Mouse (Mus musculus): ENCODE data around the gene Rhbdl1. TPM values are rescaled to one million over a fixed set of nuclear protein-coding genes. Genes with fewer than 3 reads are reported as not detected.
A peak's percentile ranks its signal among the peaks of the same experiment; 100 is the strongest.
"Not testable (repeated sequence)": the region's sequence is repeated elsewhere in the genome, so short reads cannot be mapped to it uniquely, and the experiment has no call there.

The Rhbdl1 gene
- polyA plus RNA-seq, 1 experiment from 2014 or later = 67.6 TPM

GRCm38 (mm10) chr17:25809606-25810340 lies 27.3 kb downstream of the Rhbdl1 start:
- Histone ChIP-seq H3K4me2 (ENCODE audit: low read depth, low read length) (peak overlapping the region; percentile 99), H3K4me3 (ENCODE audit: low read depth, low read length) (peak overlapping the region; percentile 90), H3K36me3 (ENCODE audit: control insufficient read depth, insufficient read depth, low read length) (no peaks in the 10 kb centered on the region), H3K9ac (replicated peaks; ENCODE audit: low read depth, low read length) (peak overlapping the region; percentile 94), H3K4me1 (ENCODE audit: control insufficient read depth, insufficient read depth, low read length) (peaks cover 24% of the 10 kb centered on the region), H3K27me3 (ENCODE audit: control insufficient read depth, insufficient read depth, low read length) (no peaks in the 10 kb centered on the region), H3K9me3 (ENCODE audit: control insufficient read depth, low read length) (no peaks in the 10 kb centered on the region), H3K27ac (ENCODE audit: low read depth, low read length) (peak overlapping the region; percentile 97)
- 5% methylated on average over 23 of the region's 25 CpGs for WGBS
- ATAC-seq (ENCODE audit: low read depth) = peak; percentile 47; the same call in 1 of the 2 replicates

GRCm38 (mm10) chr17:25808789-25809605 lies 28.1 kb downstream of the Rhbdl1 start, which contains the start of gene Fbxl16:
Gene Fbxl16 (plus strand): TSS chr17:25809085.
- H3K4me2 ChIP-seq (ENCODE audit: low read depth, low read length) = peak within 1 kb of the TSS; percentile 99
- peak within 1 kb of the TSS; percentile 97 for H3K27ac ChIP-seq (ENCODE audit: low read depth, low read length)
- H3K4me1 ChIP-seq (ENCODE audit: control insufficient read depth, insufficient read depth, low read length) = peaks cover 24% of the 10 kb centered on the region
- H3K36me3 ChIP-seq (ENCODE audit: control insufficient read depth, insufficient read depth, low read length) = no peaks in the 10 kb centered on the region
- H3K9me3 ChIP-seq (ENCODE audit: control insufficient read depth, low read length) = no peaks in the 10 kb centered on the region
- WGBS = under 1% methylated on average over 67 of the region's 100 CpGs
- H3K4me3 ChIP-seq (ENCODE audit: low read depth, low read length) = peak within 1 kb of the TSS; percentile 90
- peak; percentile 89 for ATAC-seq (ENCODE audit: low read depth)
- no peaks in the 10 kb centered on the region for H3K27me3 ChIP-seq (ENCODE audit: control insufficient read depth, insufficient read depth, low read length)
- H3K9ac ChIP-seq (replicated peaks; ENCODE audit: low read depth, low read length) = peak within 1 kb of the TSS; percentile 94

GRCm38 (mm10) chr17:25808028-25808427 lies 29.1 kb downstream of the Rhbdl1 start:
- peak overlapping the region; percentile 90; the same call in 1 of the 2 replicates for H3K4me3 ChIP-seq (ENCODE audit: low read depth, low read length)
- peak overlapping the region; percentile 97 for H3K27ac ChIP-seq (ENCODE audit: low read depth, low read length)
- WGBS = 38% methylated on average over 5 of the region's 5 CpGs
- H3K27me3 ChIP-seq (ENCODE audit: control insufficient read depth, insufficient read depth, low read length) = no peaks in the 10 kb centered on the region
- peaks cover 26% of the 10 kb centered on the region for H3K4me1 ChIP-seq (ENCODE audit: control insufficient read depth, insufficient read depth, low read length)
- H3K9me3 ChIP-seq (ENCODE audit: control insufficient read depth, low read length) = no peaks in the 10 kb centered on the region
- H3K36me3 ChIP-seq (ENCODE audit: control insufficient read depth, insufficient read depth, low read length) = no peaks in the 10 kb centered on the region
- peak overlapping the region; percentile 99 for H3K4me2 ChIP-seq (ENCODE audit: low read depth, low read length)
- H3K9ac ChIP-seq (replicated peaks; ENCODE audit: low read depth, low read length) = peak overlapping the region; percentile 94
- no peak for ATAC-seq (ENCODE audit: low read depth)

- not testable (repeated sequence) for H3K9ac ChIP-seq (replicated peaks; ENCODE audit: low read depth, low read length); H3K36me3 ChIP-seq (ENCODE audit: control insufficient read depth, insufficient read depth, low read length); H3K27ac ChIP-seq (ENCODE audit: low read depth, low read length); H3K4me3 ChIP-seq (ENCODE audit: low read depth, low read length); H3K4me2 ChIP-seq (ENCODE audit: low read depth, low read length); ATAC-seq (ENCODE audit: low read depth); H3K9me3 ChIP-seq (ENCODE audit: control insufficient read depth, low read length); H3K27me3 ChIP-seq (ENCODE audit: control insufficient read depth, insufficient read depth, low read length)
- 55% methylated on average over 2 of the region's 2 CpGs for WGBS
- H3K4me1 ChIP-seq (ENCODE audit: control insufficient read depth, insufficient read depth, low read length) = peaks cover 25% of the 10 kb centered on the region
Measured at GRCm38 (mm10) chr17:25807452-25807851, 29.6 kb downstream of the Rhbdl1 start.

- WGBS = 76% methylated on average over 4 of the region's 4 CpGs
- H3K4me1 ChIP-seq (ENCODE audit: control insufficient read depth, insufficient read depth, low read length) = peaks cover 28% of the 10 kb centered on the region
Measured at GRCm38 (mm10) chr17:25806507-25806906, 30.6 kb downstream of the Rhbdl1 start.

GRCm38 (mm10) chr17:25802825-25803517 lies 34.1 kb downstream of the Rhbdl1 start:
- peak; percentile 89 for ATAC-seq (ENCODE audit: low read depth)
- Histone ChIP-seq H3K4me1 (ENCODE audit: control insufficient read depth, insufficient read depth, low read length) (peaks cover 13% of the 10 kb centered on the region), H3K9me3 (ENCODE audit: control insufficient read depth, low read length) (no peaks in the 10 kb centered on the region), H3K4me2 (ENCODE audit: low read depth, low read length) (peak overlapping the region; percentile 19; the same call in 1 of the 2 replicates), H3K27me3 (ENCODE audit: control insufficient read depth, insufficient read depth, low read length) (no peaks in the 10 kb centered on the region), H3K9ac (replicated peaks; ENCODE audit: low read depth, low read length) (peak overlapping the region; percentile 1; the same call in 1 of the 2 replicates), H3K4me3 (ENCODE audit: low read depth, low read length) (no peak overlapping the region), H3K36me3 (ENCODE audit: control insufficient read depth, insufficient read depth, low read length) (no peaks in the 10 kb centered on the region), H3K27ac (ENCODE audit: low read depth, low read length) (peak overlapping the region; percentile 73)
- WGBS = 9% methylated on average over 10 of the region's 10 CpGs

More at GRCm38 (mm10) chr17:25806507-25806906, 30.6 kb downstream of the Rhbdl1 start:
- Histone ChIP-seq H3K27ac (ENCODE audit: low read depth, low read length) (no peak overlapping the region), H3K27me3 (ENCODE audit: control insufficient read depth, insufficient read depth, low read length) (no peaks in the 10 kb centered on the region), H3K4me2 (ENCODE audit: low read depth, low read length) (no peak overlapping the region), H3K4me3 (ENCODE audit: low read depth, low read length) (no peak overlapping the region), H3K9ac (replicated peaks; ENCODE audit: low read depth, low read length) (no peak overlapping the region), H3K36me3 (ENCODE audit: control insufficient read depth, insufficient read depth, low read length) (no peaks in the 10 kb centered on the region), H3K9me3 (ENCODE audit: control insufficient read depth, low read length) (no peaks in the 10 kb centered on the region)
- no peak for ATAC-seq (ENCODE audit: low read depth)

GRCm38 (mm10) chr17:25801029-25801428 lies 36.1 kb downstream of the Rhbdl1 start:
- H3K36me3 ChIP-seq (ENCODE audit: control insufficient read depth, insufficient read depth, low read length) = no peaks in the 10 kb centered on the region
- 8% methylated on average over 6 of the region's 6 CpGs for WGBS
- no peaks in the 10 kb centered on the region for H3K27me3 ChIP-seq (ENCODE audit: control insufficient read depth, insufficient read depth, low read length)
- H3K9ac ChIP-seq (replicated peaks; ENCODE audit: low read depth, low read length) = no peak overlapping the region
- no peak overlapping the region for H3K4me3 ChIP-seq (ENCODE audit: low read depth, low read length)
- no peak for ATAC-seq (ENCODE audit: low read depth)
- H3K4me1 ChIP-seq (ENCODE audit: control insufficient read depth, insufficient read depth, low read length) = peaks cover 22% of the 10 kb centered on the region
- H3K9me3 ChIP-seq (ENCODE audit: control insufficient read depth, low read length) = no peaks in the 10 kb centered on the region
- no peak overlapping the region for H3K4me2 ChIP-seq (ENCODE audit: low read depth, low read length)
- no peak overlapping the region for H3K27ac ChIP-seq (ENCODE audit: low read depth, low read length)

GRCm38 (mm10) chr17:25796951-25797369 lies 40.1 kb downstream of the Rhbdl1 start, which contains the start of gene Metrn:
Gene Metrn (minus strand): TSS chr17:25797136.
- WGBS = 0% methylated on average over 33 of the region's 35 CpGs
- H3K4me3 ChIP-seq (ENCODE audit: low read depth, low read length) = peak within 1 kb of the TSS; percentile 49
- no peaks in the 10 kb centered on the region for H3K9me3 ChIP-seq (ENCODE audit: control insufficient read depth, low read length)
- peak; percentile 75; the same call in 1 of the 2 replicates for ATAC-seq (ENCODE audit: low read depth)
- H3K36me3 ChIP-seq (ENCODE audit: control insufficient read depth, insufficient read depth, low read length) = no peaks in the 10 kb centered on the region
- H3K4me2 ChIP-seq (ENCODE audit: low read depth, low read length) = peak within 1 kb of the TSS; percentile 69
- no peaks in the 10 kb centered on the region for H3K27me3 ChIP-seq (ENCODE audit: control insufficient read depth, insufficient read depth, low read length)
- H3K9ac ChIP-seq (replicated peaks; ENCODE audit: low read depth, low read length) = peak within 1 kb of the TSS; percentile 44
- peak within 1 kb of the TSS; percentile 50 for H3K27ac ChIP-seq (ENCODE audit: low read depth, low read length)
- peaks cover 22% of the 10 kb centered on the region for H3K4me1 ChIP-seq (ENCODE audit: control insufficient read depth, insufficient read depth, low read length)
